Mouse (Mus musculus): ENCODE measurements around the gene Fbxo31.

Gene Fbxo31

DNA sequence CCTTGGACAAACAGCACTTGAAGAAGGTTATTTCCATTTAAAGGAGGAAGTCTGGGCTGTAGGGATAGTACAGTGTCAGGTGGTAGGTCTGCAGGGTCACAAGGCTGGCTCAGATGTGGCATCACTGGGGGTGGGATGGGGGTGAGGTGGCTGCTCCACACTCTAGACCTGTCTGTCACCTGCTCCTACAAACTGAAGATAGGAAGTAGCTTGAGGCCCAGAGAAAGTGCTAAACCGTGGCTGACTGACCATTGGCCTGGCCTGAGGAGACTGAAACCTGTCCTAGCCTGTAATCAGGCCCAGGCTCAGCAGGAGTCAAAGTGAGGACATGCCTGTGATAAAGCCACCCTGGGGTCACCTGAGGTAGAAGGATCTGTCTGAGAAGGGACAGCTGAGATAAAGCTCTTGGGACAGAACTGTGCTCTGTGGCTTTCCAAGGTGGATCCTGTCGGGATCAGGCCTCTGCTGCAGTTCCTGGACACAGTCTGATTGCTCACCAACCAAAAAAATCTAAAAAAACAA, 10.7 kb upstream of the Fbxo31 start:
- no peak for DNase-seq (ENCODE audit: low spot score in 2 of 2)

DNA sequence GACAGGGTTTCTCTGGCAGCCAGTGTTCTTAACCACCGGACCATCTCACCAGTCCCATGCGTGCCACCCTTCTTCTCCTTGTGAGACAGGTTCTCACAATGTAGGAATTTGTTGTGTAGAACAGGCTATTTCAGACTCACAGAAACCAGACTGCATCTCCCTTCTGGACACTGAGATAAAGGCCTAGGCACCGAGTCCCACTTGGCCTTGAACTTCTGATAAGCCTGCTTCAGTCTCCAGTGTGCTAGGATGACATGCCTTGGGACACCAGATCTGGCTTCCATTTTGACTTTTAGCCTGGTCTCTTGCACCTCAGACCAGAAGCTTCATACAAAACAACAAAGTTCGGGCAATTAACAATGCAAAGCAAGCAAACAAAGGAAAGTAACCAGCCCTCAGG, 10.1 kb upstream of the Fbxo31 start:
- DNase-seq (ENCODE audit: low spot score in 2 of 2), result no peak

DNA sequence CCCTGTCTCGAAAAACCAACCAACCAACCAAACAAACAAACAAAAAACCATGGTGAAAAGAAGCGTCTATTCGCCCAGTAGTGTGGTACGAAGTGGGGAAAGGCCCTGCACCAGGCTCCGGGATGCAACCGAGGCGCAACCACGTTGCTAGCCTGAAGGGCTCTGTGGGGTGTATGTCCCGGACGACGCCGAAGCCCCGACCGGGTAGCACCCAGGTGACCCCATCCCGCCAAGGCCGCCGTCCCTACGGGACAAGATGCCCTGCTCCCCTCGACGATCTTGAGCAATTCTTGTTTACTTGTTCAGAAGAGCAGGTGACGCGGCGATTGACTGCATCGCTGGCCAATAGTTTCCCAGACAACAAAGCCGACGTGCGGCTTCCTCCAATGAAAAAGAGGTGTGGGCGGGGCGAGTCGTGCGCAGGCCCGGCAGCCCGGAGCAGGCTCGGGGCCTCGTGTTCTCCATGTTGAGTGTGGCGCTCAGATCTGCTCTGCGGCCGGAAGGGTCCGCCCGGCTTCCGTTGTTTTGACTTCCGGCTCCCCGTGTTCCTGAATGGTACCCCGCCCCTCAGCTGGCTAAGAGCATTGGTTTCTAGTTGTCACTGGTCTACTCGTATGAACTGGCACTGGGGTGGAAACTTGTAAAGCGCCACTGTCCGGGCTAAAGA, 6.7 kb upstream of the Fbxo31 start:
- peak; percentile 99 to 100 for DNase-seq (ENCODE audit: low spot score in 2 of 2)

DNA sequence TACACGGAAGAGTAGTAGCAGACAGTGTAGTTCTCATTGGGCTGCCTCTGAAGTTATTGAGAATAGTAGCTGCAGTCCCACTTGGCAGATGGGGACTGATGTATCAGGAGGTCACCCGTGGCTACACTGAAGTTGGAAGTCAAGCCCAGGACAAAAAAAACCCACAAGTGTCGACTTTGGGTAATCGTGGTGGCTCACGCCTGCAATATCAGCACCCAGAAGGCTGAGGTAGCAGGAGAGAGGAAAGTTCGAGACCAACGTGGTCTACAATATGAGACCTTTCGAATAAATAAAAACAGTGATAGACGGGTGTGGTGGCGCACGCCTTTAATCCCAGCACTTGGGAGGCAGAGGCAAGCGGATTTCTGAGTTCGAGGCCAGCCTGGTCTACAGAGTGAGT, 6.1 kb upstream of the Fbxo31 start:
- DNase-seq (ENCODE audit: low spot score in 2 of 2), result no peak

DNA sequence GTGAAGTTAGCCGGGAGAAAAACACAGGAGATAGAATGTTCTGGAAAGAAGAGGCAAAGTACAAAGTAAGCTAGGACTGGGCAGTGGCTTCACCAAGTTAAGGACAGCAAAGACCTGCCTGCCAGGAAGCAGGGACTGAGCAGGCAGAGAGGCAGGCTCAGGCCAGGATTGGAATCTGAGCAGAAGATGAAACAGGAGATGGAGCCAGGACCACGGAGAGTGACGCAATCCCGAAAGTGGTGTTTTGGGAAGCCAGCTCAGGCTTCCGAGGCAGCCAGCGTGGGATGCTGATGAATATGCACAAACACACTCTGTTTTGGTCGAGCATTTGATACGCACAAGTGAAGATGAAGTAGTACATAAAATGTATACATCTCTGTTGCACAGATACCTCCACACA, 5.0 kb upstream of the Fbxo31 start:
- DNase-seq (ENCODE audit: low spot score in 2 of 2), result no peak

DNA sequence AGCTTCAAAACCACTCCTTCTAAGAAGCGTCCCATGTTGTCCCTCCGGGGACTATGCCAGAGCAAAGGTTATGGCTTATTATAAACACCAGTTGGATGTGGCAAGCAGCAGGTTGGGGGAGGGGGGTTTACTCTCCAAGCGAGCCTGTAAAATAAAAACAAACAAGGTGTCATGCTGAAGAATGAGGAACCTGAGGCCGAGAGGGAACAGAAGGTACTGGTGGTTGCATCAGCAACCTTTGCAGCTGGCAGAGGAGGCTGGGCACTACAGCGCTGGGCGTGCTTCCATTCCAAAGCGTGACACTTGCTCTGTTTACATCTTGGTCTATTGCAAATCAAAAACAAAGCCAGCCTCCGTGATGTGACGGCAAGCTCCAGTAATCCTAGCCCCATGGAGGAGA, 1.9 kb upstream of the Fbxo31 start:
- DNase-seq (ENCODE audit: low spot score in 2 of 2), result no peak

DNA sequence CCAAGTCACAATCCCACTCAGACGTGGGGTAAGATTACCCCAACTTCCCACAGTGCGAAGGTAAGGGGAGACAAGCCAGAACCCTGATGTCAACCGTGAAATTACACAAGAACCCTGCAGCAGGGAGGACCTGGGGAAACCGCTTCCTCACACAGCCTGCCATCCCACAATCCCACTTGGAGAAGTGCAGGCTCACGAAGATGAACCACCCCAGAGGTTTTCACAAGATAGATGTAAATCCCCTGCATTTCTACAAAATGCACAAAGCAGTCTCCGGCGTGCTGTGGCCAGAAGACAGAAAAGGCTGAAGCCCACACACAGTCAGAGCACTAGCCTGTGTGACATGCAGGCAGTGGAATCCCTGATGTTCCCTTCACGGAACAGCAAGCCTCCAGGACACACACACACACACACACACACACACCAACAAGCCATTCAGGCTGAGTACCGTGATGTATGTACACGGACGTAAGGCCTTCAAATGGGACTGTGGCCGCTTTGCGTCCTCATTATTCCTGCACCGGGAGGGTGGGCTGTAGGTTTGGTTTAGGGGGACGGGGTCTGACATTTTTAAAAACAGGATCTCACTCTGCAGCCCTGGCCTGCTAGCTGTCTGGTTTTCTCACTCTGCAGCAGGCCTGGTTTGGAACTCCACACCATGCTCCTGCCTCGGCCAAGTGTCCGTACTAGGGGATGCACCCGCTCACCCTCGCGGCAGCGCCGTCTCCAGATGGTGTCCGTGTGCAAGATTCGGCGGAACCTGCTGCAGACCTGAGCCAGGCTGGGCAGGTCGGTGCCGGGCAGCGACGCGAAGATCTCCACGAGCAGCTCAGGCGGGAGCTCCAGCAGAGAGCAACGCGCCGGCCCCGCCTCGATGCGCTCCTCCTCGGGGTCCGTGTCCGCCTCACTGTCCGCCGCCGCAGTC, 593 bp downstream of the Fbxo31 start:
- no peak for DNase-seq (ENCODE audit: low spot score in 2 of 2)

DNA sequence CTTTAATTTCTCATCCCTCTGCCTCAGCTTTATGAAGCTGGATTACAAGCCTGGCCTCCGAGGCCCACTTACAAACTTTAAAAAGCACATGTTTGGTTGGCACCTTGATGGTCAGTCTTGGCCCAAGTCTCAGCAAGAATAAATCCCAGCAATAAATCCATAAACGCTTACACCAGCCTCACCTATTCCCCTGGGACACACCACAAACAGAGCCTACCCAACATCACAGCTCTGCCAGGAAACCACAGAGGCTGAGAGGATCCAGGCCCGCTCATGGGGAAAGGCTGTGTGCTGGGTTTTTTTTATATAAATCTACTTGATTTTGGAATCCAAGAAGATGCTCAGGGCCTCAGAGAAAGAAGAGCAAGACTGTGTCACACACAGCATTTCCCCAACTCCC, 2.9 kb downstream of the Fbxo31 start:
- DNase-seq (ENCODE audit: low spot score in 2 of 2), result no peak

DNA sequence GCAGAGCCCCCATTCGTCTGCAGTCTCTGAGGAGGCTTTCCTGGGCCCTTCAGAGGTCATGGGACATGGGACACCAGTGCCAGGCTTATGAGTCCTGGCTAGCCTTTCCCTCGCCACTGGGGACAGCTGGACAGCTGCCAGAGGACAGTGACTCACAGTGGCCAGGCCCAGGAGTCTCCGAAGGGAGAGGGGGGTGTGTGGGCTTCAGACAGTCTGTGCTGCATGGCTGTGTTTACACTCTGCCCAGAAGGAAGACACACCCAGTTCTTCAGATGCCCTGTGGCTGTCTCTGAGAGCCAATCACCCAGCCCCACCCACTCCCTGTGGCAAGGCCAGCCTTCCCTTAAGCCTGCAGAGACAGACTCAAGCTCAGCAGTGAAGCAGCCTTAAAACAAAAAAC, 5.3 kb downstream of the Fbxo31 start:
- DNase-seq (ENCODE audit: low spot score in 2 of 2), result no peak

DNA sequence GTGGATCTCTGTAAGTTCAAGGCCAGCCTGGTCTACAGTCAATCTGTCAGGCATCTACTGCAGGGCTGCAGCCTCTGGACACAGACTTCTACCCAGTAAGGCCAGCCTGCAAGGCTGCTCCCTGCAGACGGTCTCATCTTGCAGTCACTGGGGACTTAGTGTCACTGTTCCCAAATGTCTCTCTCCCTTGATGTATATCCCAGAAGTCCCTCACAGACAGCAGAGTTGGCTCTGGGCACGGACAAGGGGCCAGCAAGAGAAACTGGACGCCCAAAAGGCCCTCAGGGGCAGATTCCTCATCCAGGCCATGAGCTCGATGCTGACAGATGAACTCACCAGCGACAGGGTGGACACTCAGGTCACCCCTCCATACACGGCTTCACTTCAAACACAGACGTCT, 6.5 kb downstream of the Fbxo31 start:
- no peak for DNase-seq (ENCODE audit: low spot score in 2 of 2)

DNA sequence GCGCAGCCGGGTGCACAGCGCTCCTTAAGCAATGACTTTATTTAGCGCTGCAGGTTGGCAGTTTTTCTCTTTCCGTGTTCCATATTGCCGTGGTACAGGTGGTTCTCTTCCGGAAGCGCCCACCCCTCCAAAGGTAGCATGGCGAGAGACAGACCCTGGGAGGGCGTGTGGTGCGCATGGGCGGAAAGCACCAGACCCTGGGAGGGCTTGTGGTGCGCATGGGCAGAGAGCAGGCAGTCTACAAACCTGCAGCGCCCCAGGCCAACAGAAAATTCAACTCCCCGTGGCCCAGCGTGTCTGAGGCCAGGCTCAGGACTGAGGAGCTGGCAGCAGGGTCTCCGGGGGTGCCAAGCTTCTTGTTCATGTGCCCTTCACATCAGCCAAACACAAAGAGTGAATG, 7.8 kb downstream of the Fbxo31 start:
- no peak for DNase-seq (ENCODE audit: low spot score in 2 of 2)

DNA sequence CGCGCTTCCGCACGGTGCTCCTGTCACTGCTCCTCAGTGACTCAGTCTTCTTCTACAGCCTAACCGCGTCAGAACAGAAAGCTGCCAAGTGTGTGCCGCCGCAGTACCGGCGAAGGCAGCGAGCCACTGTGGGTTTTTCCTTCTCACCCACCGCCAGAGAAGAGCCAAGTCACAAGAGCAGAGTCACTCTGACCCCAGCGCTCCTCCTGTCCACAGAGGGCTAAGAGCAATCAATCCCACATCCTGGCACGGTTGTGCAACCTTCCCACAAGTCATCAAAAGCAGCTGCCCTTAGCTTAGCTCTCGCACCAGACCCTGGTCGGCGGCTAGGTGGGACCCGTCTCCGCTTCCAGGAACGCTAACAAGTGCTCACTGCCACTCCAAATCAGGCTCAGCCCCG, 8.3 kb downstream of the Fbxo31 start:
- no peak for DNase-seq (ENCODE audit: low spot score in 2 of 2)

DNA sequence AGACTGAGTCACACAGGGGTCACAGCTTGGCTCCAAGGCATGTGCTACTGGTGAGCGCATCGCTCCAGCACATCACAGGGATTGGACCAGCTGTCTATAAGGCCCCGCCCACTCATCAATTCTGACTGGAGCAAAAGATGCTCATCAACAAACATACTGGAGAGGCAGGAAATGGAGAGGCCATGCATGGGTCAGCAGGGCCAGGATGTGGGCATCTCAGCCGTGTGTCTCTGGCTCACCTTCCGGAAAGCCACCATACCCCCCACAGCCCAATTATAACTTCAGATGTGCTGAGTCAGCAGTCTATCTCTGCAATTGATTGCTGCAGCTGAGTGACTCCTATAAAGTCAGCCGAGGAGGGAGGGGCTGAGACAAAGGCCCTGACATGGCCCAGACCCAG, 10.3 kb downstream of the Fbxo31 start:
- DNase-seq (ENCODE audit: low spot score in 2 of 2), result no peak

DNA sequence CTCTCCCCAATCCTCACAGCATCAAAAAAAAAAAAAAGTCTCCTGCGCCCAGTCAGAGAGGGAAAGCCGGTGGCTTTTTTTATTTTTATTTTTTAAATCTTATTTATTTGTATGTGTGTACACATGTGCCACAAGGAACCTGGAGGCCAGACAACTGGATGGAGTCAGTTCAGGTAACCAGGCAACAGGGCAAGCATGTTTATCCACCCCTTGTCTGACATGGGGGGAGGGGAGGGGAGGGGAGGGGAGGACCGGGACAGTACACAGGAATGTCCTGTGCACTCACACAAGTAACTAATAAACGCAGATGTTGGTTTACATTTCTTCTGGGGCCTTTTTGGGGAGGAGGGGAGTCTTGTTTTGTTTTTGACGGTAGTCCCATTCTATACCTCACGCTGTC, 14.9 kb downstream of the Fbxo31 start:
- no peak for DNase-seq (ENCODE audit: low spot score in 2 of 2)

DNA sequence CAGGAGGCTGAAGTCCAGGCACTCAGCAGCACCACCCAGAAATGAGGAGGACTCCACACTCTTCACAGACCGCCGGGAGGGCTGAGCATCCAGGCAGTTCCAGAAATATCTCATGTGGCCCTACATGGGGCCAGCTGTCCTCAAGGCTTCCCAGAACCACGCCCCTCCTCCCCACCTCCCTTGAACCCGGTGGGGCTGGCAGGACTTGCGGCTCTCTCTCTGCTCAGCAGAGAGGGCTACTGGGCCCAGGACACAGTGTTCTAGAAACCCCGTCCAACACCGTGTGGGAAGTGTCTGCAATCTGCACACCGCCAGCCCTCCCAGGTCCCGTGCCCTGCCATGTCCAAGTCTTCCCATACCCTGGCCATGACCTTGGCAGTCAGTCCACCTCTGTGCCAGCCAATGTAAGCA, 15.7 kb downstream of the Fbxo31 start:
- DNase-seq (ENCODE audit: low spot score in 2 of 2), result no peak

DNA sequence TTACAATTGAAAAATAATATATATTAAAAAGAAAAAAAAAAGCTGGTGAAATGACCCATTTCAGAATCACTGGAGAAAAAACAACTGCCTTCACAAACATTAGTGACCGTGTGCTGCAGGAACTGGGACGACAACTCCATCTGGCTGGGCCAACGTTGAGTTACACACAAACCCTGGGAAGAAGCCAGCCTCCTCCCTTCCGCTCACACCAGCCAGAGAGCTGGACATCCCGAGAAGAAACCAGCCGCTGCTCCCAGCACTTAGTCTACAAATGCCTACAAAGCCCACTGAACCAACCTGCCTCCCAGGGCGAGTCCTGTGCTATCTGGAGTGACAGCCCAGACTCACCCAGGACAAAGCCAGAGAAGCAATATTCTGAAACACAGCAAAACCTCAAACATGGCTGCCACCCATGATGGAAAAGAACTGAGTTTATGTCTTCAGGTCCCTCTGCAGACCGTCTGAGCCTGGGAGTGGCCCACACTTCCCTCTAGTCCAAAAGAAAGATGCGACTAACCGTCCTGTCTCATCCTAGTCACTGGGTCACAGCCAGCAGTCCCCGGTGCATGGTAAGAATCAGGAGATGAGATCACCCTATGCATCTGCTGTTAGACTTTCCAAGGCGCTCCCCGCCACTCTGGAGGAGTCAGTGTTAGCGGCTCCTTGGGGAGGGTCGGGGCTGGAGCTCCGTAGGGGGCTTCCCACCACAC, 16.8 kb downstream of the Fbxo31 start:
- DNase-seq (ENCODE audit: low spot score in 2 of 2), result no peak

DNA sequence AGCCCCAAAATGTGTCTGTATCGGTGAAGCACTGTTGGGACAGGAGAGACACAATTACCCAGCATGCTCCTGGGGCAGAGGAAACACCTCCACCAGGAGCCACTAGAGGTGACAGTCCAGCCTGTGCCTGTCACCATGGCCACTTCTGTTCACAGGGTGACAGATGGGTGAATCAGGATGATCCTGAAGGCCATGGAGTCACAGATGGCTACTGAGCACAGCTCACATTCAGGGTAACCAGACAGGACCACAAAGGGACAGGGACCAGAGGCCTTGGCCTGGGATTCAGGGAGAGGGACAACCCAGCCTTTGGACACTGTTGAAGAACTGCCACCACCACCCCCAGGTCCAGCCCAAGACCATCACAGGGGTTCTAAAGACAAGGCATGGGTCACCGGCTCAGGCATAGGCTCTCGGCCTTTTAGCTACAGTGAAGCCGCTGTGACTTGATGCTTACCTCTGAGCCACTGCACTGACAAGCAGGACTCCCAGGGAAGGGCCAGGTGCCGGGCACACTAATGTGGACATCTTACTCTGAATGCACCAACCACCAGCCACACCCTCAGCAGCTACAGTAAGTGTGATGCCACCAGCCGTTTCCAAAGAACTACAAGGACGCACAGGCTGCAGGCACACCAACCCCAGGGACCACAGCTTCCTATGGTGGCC, 18.0 kb downstream of the Fbxo31 start:
- no peak for DNase-seq (ENCODE audit: low spot score in 2 of 2)

DNA sequence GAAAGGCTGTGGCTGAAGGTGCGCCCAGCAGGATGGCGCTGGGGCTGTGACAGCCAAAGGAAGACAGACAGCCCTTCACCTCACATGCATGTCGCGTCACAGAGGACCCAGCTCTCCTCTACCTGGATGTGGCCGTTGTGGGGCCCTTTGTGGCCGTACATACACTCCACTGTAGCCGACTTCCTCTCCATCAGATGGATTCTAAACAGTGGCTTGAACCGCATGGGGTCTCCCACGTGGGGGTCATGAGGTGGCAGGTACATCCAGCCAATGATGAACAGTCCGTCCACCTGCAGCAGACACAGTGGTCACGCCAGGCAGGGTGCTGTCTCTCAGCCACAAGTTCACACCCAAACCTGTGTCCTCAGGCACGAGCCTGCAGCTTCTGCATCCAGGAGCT, 18.8 kb downstream of the Fbxo31 start:
- no peak for DNase-seq (ENCODE audit: low spot score in 2 of 2)

DNA sequence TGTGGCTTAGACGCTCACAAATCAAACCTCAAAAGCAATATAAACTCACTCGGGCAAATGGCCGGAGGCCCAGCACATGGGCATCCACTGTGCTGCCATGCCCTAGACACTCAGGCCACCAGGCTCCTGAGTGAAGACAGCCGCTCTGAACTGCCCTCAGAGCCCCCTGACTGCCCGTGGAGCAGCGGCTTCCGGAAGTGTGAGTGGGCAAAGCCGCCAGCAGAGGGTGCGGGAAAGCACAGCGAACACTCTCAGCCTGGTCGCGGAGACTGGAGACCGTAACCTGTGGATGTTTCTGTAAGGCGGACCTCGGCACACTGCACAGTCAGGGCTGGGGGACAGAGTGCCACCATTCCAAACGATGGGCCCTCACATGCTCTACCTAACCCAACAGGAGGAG, 20.1 kb downstream of the Fbxo31 start:
- no peak for DNase-seq (ENCODE audit: low spot score in 2 of 2)

DNA sequence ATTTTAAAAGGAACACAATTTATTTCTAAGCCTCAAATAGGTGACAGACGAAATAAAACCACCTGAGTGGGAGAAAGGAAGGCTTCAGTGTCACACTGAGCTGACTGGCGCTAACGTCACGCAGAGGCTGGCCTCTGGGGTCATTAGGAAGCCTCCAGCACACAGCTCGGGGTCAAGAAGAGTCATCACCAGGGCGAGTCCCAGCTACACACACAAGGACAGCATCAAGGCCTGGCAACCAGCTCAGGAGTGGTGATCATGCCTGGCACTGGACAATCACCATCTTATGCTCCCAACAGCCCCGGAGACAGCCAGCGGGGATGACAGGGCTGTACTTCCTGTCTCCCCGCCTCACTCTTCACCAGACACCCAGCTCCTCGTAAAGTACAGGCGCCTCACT, 20.9 kb downstream of the Fbxo31 start:
- DNase-seq (ENCODE audit: low spot score in 2 of 2), result no peak

DNA sequence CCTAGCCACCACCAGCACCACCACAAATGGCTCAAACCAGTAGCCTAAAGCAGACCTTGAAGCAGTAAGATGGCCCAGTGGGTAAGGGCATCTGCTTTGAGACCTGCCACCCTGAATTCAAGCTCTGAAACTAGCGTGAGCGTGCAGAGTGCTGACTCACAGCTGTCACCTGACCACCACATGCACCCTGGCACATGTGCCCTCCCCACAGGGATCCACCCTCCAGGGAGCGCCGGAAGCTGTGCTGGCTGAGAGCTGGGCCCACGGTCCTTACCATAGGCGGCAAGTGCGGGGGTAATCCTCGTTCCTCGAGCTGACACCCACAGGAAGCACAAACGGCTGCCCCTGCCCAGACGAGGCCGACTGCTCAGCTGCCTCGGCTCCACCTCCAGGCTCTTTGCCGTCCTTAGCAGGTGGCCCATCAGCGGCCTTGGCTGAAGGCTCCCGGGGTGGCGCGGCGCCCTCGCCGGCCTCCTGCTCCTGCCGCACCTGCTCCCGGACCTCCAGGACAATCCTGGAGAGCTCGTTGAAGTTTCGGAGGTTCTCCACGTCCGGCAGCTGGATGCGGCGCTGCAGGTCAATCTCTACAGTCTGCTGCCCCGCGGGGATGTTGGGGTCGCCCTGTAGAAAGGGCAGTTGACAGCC, 24.7 kb downstream of the Fbxo31 start:
- DNase-seq (ENCODE audit: low spot score in 2 of 2), result no peak

All from thymus, postnatal 10 days (tissue).